Mouse (Mus musculus) erythroid progenitor cell, adult 5-6 weeks (primary cell): Measurements from ENCODE around the gene Trim26. TPM values are rescaled to one million over a fixed set of nuclear protein-coding genes. Genes with fewer than 3 reads are reported as not detected.
"Not testable (repeated sequence)": the region's sequence is repeated elsewhere in the genome, so short reads cannot be mapped to it uniquely, and the experiment has no call there.

Experiments used
- ATAC-seq: replicated peaks from 2 replicates; pipeline ENCODE4 v1.8.0; 2016; ENCODE audit warnings: moderate number of reproducible peaks, mild to moderate bottlenecking, moderate TSS enrichment, inconsistent platforms; ENCODE audit not compliant: poor library complexity, low FRiP score, severe bottlenecking
- total RNA-seq, 2 experiments: library from RNA; stranded (forward) in 1 of 2; stranded (reverse) in 1 of 2; fragments of 150-400 nt in 1 of 2; fragments of 186-747, 209-891 nt in 1 of 2; gene quantifications; 2 replicates each; pipeline versions ENCODE4 v1.2.3 to v1.2.4; 2015 to 2017; ENCODE audit warnings: low replicate concordance in 2 of 2

Trim26 gene
- total RNA-seq (2015; ENCODE audit: low replicate concordance) (41.8 and 46.5 TPM in 2 replicates), total RNA-seq (2017; ENCODE audit: low replicate concordance) (13.9 and 15.8 TPM in 2 replicates)

DNA sequence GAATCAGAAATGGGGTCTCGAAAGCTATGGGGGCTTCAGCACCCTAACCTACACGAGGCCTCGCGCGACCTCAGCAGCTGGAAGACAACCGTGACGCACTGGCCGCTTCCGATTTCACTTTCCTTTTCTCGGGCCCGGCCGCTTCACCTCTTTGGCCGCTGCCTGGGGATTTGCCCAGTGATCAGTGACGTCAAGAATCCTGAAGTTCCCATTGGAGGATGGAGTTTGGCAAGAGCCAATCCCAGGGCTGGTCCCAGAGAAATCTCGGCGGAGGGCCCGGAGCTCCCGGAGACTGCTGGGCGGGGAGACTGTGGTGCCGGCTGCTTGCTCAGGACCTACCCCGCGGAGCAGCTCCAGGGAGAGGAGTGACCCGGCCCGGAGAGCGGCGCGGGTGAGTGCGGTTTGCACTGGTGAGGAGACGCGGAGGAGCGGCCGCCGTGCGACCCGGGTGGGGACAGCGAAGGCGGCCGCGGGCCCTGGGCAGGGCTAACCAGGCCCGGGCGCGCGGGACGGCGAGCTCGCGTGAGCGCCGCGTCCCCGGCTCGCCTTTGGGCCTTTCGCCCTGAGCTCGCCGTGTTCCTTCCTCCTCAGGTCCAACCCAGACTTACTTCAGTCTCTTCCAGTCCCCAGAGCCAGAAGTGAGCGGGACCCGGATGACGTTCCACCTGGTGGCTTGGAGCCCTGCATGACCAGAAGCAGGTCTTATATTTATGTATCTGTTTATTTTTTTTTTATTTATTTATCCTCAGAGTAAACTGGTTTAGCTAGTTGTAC is at the start of gene Trim26:
TSS of gene Trim26 (plus strand) at position 261 of the 774 bp plus-strand sequence.
- peak; percentile 98 for ATAC-seq

DNA sequence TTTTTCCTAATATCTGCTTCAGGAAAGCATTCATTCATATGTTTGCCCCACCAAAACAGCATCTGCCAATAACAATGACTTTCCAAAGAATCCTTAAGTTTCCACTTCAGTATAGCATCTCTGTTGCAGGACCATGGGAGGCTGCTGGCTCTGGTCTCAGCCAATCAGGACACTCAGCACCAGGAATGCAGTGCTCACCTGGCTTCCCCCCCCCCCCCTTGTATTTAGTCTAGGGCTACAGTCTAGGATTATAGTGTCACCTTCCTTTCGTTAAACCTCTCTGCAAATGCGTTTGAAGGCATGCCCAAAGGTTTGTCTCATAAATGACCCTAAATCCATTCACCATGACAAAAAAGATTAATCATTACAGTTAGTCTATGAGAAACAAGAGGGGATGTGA is 48.6 kb upstream of the Trim26 start:
- no peak for ATAC-seq

DNA sequence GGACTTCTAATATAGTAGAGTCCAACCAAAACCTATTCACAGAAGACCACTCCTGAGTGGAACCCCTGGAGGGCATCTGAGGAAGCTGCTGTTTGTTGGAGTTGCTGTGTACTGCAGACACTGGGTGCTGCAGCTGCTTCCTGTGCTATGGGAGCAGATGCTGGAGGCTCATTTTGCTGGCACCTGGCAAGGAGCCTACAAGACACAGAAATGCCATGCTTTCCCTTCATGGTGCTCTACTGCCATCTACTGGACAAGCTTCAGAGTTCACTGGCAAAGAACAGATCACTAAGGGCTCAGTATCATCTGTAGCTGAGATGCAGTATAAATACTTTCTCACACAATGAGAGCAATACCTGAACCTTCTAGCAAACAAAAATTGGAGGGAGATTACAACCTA is 48.1 kb upstream of the Trim26 start:
- not testable (repeated sequence) for ATAC-seq

DNA sequence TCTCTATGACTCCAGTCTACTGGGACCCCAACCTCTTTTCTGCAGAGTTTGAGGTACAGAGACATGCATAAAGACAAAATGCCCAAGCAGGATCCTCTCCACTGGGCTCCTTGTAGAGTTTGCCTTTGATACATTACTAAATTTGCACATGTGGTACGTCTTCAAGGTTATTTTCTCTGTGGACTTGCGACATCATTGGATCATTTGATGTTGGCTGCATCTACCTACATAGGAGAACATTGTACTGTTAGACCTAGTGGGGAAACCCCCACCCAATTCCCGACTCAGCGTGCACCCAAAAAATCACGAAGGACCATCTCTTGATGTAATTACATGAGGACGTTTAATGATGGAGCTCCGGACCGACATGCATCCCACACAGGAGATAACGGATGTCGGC is 37.4 kb upstream of the Trim26 start:
- no peak for ATAC-seq

DNA sequence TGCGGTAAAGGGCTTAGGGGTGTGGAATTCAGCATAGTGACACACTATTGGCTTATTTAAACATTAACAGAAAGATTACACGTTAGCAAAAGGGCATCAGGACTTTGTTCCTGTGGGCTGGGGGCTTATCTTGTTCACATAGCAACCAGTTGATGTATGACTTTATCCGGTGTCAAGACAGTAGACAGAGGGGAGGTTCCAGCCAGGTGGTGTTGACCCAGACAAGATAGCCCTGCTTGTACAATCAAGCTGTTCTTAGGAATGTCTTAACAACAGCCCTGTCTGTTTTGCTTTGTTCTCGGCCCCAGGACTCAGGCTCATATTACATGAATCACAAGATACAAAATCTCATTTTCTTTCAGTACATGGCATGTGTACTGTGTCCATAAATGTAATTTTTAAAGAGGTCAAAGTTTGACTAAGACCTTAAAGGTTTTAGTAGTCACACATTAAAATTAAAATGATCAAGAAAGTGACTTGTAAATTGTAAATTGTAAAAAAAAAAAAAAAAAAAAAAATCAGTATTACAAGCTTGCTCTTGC is 36.9 kb upstream of the Trim26 start:
- not testable (repeated sequence) for ATAC-seq

DNA sequence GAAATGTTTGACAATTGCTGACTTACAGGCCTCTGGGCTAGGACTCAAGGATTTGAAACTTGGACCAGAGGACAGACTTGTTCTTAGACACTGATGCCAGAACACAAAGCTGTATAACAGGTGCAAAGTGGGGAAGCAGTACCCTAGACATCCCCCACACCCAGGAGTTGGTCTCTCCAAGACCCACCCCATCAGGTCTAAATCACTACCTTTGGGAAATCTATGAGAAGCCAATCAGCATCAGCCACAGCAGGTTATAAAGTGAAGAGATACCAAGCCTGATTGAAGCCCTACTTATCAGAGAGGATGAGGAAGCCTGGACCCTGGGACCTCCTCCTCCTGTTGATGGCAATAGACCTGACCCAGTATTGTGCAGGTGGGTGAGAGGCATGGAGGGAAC is 25.1 kb upstream of the Trim26 start, which contains the start of gene H2-M10.6:
TSS of gene H2-M10.6 (plus strand) at position 301 of the 400 bp plus-strand sequence.
- ATAC-seq: no peak

DNA sequence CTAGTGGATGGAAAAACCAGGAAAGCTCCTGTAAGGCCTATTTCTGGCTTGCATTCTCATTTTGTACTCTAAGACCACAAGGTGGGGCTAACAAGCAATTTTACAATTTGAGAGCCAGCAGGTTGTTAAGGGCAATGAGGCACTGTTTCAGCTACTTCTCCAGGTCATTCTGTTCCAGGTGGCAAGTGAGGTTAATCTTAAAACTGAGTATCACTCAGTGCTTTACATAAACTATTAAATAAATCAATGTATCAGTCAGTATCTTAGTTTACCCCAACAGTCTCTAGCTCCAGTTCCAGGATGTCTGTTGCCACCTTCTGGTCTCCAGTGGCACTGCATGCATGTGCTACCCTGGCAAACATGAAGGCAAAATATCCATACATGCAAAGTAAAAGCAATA is 12.9 kb upstream of the Trim26 start:
- ATAC-seq: peak; percentile 84

DNA sequence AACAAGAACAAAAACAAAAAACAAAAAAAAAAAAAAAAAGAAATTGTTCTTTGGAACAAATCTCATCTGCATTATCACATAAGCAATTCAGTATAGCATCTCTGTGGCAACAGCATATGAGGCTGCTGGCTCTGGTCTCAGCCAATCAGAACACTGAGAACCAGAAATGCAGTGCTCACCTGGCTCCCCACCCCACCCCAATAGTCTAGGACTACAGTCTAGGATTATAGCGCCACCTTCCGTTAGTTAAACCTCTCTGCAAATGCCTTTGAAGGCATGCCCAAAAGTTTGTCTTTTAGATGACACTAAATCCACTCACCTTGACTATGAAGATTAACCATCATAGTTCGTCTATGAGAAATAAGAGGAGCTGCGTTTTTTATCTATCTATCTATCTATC is 11.4 kb upstream of the Trim26 start:
- peak; percentile 51; the same call in 1 of the 2 replicates for ATAC-seq

DNA sequence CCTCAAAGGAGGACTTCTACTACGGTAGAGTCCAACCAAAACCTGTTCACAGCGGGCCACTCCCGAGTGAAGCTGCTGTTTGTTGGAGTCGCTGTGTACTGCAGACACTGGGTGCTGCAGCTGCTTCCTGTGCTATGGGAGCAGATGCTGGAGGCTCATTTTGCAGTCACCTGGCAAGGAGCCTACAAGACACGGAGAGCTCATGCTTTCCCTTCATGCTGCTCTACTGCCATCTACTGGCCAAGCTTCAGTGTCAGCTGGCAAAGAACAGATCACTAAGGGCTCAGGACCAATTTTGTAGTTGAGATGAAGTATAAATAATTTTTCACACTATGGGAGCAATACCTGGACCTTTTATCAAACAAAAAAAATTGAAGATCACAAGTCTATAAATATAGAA is 10.9 kb upstream of the Trim26 start:
- peak; percentile 70 for ATAC-seq

DNA sequence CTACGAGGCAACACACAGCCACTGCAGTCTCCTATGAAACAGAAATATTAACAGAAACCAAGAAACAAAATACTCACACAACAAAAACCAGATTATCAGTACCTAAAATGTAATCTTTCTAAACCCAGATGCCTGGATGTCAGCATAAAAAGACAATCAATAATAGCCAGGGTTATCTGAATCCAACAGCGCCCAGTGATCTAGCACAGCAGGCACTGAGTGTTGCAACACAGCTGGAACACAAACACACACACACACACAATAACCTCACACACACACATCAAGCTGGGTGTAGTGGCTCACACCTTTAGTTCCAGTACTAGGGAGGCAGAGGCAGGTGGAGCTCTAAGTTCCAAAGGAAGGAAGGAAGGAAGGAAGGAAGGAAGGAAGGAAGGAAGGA is 8.4 kb upstream of the Trim26 start:
- ATAC-seq: no peak

DNA sequence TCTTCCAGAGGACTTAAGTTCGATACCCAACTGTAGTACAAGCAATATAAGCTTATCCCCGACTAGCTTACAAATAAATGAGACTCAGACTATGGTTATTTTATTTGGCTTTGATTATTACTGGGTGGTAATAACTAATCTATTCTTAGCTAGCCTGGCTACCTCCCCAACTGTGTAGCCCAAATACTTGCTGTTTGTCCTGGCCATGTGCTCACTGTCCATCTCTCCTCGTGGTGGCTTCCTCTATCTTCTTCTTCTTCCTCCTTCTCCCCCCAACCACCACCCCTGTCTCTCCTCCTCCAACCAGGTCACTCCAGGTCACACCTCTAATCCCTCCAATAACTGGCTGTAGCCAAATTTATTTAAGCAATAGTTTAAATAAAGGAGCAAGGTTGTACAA is 6.5 kb upstream of the Trim26 start:
- no peak for ATAC-seq

DNA sequence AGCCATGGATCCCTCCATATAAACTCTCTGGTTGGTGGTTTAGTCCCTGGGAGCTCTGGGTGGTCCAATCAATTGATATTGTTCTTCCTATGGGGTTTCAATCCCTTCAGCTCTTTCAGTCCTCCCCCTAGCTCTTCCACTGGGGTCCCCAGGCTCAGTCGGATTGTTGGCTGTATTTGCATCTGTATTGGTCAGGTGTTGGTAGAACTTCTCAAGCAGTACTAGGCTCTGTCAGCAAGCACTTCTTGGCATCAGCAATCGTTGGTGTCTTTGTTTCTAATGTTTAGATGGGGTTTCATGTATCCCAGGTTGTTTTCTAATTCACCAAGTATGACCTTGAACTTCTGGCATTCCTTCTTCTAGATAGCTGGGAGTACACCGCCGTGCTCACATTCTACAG is 4.2 kb upstream of the Trim26 start:
- no peak for ATAC-seq

DNA sequence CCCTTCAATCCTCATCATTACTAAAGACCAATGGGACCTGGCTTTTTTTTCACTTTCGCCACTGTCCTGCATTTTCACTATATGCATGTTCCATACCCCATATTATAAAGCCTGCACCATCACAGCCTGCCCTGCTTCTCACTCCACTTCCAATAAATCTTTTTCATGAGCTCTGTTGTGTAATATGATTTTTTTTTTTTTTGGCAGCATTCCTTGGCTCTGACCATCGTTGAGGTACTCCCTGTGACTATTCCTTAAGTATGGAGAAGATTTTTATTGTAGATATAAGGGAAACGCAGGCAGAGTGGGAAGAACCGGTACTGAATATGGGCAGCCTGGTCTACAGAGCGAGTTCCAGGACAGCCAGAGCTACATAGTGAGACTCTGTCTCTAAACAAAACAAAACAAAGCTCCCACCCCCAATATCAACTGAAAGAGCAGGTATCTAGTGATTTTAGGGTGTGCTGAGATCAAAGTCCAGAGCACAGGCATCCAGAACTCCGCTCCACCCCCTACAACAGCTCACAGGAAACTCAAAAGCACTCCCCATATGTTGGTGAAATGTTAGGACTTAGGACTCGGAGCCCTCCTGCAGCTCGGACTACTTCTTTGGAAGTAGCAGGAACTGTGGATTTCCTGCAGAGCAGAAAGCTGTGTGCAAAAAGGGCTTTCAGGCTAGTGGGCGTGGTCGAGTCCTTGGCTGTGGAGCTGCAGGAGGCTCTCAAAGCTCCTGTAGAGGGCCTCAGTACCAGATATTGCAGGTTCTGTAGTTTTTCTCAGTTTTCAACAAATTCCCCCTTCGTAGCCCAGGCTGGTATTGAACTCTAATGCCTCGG is 1.1 kb upstream of the Trim26 start:
- peak; percentile 75 for ATAC-seq

DNA sequence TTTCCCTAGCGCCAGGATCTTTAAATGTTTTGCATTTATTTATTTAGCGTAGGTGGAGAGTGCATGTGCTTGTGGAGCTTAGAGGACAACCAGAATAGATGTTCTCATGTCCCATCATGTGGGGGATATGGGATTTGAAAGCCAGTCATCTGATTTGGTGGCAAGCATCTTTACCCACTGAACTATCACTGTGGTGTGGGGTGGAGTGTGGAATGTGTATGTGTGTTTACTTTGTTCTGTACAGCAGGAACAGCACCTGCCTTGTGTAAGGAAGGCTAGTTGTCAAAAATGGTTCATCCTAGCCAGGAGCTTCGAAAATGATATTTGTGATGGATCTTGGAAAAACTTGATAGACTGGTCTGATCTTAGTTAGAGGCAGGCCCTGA is 514 bp upstream of the Trim26 start:
- ATAC-seq: peak; percentile 3; the same call in 1 of the 2 replicates

DNA sequence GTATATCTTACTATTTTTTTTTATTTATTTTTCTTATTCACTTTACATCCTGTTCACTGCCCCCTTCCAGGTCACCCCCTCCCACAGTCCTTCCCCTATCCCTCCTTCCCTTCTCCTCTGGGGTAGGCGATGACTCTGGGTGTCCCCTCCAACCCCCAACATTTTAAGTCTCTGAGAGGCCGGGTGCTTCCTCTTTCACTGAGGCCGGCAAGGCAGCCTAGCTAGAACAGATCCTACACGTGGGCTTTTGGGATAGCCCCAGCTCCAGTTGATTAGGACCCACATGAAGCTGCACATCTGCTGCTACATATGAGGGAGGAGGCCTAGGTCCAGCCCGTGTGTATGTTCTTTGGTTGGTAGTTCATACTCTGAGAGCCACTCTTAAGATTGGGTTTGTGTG is 2.1 kb downstream of the Trim26 start:
- ATAC-seq: no peak

DNA sequence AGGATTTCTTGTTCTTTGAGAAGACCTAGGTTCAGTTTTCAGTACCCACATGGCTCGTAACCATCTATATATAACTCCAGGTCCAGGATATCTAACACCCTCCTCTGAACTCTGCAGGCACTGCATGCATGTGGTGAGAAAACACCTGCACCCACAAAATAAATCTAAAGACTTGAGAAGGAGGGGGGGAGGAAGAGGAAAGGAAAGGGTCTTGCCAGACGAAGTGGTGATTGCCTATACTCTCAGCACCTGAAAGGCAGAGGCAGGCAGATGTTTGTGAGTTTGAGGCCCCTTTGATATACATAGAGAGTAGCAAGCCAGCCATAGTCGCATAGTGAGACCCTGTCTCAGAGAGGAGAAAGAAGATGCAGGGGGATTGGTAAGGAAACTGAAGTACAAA is 3.0 kb downstream of the Trim26 start:
- ATAC-seq: no peak

DNA sequence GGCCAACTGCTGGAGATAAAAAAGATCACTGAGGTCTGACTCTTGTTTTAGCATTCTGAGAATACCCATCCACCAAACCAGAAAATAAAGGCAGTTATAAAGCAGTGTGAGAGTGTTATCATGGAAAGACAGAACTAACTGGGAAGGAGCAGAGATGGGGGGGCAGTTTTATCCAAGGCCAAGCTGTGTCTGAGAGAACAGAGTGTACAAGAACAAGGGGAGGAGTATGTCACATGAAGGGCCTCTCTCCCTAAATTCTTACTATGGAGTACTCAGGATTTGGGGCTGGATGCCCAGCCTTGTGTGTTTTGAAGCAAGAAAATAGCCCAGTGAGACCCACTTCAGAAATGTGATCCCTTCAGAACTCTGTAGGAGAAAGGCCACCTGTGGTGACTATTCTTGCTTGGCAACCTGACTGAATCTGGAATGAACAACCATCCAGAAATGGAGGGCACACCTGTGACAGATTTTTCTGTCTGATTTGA is 4.1 kb downstream of the Trim26 start:
- ATAC-seq: no peak

DNA sequence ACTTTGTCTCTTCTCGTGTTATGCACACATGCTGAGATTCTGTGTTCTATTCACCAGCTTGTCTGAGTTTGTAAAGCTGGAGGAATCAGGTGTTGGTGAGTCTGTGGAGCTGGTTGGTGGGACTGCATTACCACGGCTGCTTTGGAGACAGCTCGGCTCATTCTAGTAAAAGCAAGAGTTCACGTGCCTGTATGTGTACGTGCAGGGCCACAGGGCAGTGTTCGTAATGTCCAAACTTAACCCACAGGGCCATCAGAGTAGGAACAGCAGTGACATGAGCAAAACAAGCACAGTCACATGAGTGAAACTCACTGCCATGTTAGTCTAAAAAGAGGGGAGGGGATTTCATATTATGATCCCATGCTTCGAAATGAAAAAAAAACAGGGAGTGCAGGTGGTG is 6.8 kb downstream of the Trim26 start:
- ATAC-seq: no peak

DNA sequence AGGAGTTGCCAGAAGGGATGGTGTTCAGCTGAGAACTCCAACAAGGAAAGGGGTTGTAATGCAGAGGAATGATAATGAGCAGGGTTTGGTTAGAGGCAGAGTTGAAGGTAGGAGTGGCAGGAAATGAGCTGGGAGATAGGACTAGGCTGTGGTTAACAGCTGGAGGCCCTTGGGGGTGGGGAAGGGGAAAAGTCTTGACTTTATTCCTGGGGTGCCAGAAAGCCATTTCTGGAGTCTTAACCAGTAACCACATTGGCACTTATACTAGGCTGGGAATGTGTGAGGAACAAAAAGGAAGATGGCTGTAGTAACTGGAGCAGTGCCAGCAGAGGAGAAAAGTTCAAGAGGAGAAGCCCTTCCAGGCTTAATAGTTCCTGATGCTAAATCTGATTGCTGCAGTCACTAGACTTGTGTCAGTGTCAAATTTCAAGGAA is 7.4 kb downstream of the Trim26 start:
- peak; percentile 61 for ATAC-seq

DNA sequence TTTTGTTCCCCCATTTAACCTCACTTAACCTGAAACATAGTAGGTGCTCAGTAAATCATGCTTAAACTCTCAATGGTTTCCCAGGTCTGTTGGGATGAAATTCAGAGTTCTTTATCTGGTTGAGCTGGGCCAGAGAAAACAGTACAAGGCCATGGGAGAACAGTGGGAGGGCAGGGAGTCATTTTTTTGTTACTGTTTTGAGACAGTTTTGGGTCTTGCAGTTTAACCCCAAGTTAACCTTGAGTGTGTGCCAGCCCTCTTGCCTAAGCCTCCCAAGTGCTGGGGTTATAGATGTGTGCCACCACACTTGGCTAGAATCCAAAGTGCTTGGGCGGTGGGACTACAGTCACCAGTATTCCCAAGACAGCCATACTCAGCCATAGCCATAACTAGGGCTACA is 7.8 kb downstream of the Trim26 start:
- ATAC-seq: no peak
